Mouse (Mus musculus) 3134 (cell line): ENCODE data around the gene Trim65.
A peak's percentile ranks its signal among the peaks of the same experiment; 100 is the strongest.

ENCODE experiments used
- DNase-seq: peaks from one replicate; pipeline ENCODE4 v3.0.0-alpha.2; 2011; ENCODE audit warnings: low spot score; ENCODE audit not compliant: insufficient read length; ENCODE audit errors: extremely low read depth

Gene Trim65

DNA sequence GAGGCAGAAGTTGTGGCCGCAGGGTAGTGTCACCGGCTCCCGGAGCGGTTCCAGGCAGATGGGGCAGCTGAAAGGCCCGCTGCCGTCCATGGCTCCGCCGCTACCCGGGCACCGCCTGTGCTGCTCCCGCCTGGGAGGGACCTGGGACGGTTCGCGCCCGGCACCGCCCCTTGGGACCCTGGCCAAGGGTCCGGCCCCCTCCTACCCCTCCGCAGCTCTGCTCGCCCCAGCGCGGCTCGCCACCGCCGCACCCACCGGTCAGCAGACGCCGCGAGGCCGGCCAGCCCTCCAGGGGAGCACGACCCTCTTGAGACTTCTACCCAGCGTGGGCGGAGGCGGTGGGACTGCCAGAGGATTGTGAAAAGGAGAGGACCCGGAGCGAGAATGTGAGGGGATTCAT lies 20.8 kb downstream of the Trim65 start:
- DNase-seq, result peak; percentile 89

DNA sequence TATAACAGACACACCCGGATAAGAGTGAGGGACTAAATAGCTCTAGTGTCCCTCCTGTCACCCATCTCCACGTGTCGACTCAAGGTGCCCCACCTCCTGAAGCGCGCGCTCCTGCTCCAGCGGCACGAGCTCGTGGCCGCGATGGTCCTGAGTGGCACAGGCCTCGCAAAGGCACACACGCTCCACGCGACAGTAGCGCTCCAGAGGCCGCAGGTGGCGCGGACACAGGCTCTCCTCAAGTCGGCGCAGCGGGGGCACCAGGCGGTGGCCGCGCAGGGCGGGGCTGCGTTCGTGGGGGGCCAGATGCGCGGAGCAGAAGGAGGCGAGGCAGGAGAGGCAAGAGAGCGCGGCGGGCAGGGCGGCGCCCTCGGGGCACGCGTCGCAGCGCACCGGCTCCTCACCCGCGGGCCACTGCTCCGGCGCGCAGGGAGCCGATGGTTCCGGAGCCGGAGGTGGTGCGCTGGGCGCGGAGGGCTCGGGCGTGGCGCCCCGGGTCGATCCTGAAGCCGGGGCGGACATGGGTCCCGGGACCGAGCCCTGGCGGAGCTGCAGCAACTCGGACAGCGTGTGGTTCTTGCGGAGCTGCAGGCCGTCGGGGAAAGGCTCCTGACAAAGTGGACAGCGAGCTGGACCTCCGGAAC lies 21.4 kb downstream of the Trim65 start:
- DNase-seq, result peak; percentile 82

DNA sequence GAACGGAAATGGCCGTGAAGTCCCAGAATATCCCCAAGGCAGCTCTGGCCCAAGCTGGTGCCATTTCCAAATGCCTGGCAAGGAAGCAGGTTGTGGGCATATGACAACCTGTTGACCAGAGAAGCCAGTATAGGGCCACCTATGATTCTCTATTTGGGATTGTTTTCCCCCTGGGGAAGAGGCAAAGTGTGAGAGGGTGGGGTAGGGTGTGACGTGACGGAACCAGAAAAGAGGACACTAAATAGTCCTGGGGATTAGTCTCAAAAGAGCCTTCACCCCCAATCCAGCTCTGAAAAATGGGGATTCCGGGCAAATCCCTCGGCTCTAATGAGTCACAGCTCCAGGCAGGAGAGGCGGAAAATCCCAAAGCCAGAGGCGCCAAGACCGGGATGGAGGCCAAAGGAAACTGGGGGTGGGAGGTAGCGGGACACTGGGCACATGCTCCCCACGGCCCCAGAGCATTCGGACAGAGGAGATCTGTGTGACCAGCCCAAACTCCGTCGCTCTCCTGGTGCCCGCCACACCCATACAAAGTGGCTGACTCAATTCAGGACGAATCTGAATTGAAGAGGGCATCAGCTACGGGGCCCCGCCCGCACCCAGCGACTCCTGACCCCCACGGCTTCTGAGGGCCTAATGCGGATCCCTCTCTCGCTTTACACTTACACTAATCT lies 22.3 kb downstream of the Trim65 start:
- peak; percentile 93 for DNase-seq

DNA sequence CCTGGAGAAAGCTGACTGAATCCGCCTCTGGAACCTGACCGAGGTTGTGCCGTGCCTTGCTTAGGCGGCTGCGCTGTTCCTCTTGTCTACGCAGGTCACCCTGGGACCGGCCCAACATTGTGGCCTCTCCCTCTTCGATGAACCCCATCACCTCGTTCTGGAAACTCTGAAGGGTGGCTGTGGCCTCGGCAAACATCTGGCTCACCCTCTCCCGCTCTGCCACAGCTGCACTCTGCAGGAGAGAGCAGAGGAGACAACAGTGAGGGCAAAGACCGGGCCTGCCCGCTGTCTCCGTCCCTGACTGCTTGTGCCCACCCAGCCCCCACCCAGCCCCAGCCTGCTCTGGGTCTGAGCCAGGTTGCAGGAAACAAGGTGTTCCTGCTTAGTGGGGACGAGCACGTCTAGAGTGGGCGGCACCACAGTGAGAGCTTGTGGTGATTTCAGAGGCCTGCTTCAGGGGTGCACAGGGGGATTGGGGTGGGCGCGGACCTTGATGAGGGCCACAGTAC lies 23.1 kb downstream of the Trim65 start:
- peak; percentile 48 for DNase-seq

DNA sequence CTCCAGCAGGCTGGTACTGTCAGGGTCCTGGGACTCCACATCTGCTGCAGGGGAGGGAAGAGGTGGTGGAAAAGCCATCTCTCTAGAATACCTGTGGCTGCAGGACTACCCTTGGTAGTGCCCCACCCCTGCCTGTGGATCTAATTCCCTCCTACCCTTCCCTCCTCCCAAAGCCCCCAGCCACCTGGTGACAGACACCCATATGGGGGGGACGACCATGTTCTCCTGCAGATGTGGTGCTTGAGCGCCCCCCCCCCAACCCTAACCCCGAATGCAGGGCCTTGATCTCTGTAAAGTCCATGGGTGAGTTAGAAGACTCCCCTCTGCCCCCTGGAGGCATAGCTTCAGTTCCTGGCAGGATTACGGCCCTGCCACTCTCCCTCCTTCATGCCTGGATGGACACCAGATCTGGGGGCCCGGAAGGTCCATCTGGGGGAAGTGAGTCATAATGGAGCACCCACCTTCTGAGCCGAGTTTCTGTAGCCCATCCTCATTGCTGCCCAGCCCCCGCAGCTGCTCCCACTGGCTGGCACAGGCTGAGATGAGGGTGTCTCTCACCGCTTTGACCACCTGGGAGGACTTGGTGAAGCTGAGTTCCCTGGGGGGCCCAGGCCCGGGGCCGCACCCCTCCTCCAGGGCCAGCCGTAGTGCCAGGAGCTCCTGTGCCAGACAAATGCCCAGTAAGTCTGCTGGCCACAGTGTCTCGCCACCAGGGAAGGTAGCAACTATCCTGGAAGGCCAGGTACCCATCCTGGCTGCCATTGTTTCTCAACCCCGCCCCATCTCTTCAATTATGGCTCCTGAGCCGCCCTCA lies 23.8 kb downstream of the Trim65 start:
- DNase-seq, result peak; percentile 66

DNA sequence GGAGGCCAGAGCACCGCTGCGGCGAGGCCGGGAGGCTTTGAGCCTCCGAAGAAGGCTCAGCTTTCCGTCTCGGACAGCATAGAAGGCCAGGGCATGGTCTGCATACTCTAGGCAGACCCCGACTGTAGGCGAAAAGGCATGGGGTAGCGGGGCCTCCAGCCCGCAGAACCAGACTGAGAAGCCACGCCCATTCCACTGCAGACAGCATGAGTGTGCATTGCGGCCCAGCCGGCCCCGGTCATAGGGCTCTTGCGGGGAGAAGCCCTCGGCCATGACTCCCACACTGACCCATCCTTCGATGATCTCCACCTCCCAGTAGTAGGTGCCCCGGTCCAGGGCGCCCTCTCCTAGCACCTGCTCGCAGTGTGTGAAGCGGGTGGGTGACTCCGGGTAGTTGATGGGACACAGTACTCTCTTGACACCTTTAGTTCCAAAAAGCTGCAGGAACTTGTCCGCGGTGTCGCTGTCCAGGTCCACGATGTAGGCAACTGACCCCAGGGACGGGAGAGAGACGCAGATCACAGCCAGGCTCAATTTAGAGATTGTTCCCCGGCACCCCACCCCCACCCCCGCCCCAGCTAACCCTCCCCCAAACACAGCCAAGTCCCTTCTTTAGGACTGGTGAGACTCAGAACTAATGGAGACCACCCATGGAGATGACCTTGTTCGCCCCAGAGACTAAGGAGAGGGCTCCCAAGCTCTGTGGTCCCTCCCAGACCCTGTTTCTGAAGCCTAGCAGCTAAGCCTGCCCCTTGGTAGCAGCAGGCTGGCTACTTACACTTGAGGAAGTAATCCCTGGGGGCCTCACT lies 24.6 kb downstream of the Trim65 start:
- no peak for DNase-seq

DNA sequence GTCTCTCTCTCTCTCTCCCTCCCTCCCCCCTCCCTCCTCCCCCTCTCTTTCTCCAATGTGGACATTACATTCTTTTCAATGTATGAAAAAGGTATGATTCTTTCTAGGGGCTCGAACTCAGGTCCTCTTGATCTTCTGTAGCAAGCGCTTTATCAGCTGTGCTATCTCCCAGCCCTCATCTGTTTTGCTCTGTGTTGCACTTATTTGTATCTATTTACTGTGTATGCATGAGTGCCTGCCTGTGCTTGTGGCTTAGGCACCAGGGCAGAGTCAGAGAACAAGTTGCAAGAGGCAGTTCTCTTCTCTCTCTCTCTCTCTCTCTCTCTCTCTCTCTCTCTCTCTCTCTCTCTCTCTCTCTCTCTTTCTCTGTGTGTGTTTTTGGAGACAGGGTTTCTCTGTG lies 25.9 kb downstream of the Trim65 start:
- no peak for DNase-seq

DNA sequence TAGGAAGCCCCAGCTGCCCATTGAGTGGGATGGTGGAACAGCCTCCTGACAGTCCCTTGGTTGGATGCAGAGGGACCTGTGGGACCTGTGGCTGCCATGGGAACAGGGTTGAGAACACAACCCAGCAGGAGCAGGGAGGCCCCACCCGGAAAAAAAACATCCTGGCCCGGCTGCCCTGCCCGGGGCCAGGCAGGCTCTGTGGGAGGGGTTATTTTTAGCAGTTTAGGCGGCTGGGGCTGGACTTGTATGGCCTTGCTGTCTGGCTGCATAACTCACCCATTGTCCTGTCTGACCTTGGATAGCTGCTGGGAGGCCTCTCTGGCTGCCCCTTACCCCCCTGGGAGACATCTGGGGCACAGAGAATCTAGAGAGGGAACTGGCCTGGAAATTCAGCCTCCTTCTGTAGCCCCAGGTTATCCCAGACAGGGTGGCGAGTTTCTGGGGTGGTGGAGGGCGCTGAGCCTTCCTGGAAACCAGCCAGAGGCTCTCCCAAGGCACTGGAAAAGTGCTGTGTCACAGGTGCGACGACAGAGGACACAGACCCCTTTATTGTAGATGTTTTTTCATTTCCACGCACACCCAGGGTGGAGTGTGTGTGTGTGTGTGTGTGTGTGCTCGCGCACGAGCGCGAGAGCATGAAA lies 26.8 kb downstream of the Trim65 start:
- DNase-seq, result peak; percentile 92

DNA sequence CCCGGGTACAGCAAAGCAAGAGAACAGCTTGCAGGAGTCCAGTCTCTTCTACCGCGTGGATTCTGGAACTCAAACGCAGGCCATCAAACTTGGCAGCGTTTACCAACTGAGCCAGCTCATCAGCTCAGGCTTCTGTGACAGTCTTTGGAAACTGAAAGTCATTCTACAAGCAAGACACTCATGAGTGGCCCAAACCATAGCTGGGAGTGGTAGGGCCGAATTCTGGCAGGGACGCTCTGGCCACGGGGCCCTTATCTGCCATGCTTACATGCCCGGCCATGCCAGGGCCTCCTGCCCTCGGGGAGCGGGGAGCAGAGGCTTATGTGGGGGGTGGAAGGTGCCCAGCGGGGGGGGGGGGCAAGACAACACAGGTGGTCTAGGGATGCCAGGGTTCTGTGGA lies 27.4 kb downstream of the Trim65 start:
- no peak for DNase-seq

DNA sequence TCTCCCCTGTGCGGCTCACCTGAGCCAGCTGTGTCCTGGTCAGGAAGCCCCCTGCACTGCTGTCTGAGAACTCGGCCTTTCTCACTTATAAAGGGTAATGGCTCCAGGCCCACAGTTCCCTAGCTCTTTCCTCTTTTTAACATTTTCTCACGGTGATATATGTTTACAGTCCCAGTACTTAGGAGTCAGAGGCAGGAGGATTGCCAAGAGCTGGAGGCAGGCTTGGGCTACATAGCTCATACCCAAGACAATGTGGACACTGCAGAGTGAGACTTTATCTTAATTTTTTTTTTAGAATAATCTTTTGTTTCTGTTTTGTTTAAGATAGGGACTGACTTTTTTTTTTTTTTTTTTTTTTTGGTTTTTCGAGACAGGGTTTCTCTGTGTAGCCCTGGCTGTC lies 28.5 kb downstream of the Trim65 start:
- no peak for DNase-seq

DNA sequence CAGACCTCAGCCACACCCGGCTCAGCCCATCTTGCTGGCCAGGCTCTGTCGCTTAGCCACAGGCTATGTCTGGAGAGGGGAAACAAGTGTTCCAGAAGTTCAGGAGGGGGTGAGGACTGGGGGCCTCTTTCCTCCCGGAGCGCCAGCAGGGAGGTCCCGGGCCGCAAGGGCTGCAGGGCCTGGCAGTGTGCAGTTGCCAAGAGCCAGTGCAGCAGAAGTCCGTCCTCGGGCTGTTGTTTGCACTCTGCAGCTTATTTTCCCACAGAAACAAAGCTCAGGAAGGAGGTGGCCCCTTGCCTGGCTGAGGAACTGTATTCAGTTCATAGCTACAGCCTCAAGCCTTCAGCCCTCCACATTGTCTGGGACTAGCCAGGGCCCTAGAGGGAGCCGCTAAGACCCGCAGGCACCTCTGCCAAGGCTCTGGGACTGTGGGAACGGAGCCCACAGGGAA lies 29.0 kb downstream of the Trim65 start:
- no peak for DNase-seq

DNA sequence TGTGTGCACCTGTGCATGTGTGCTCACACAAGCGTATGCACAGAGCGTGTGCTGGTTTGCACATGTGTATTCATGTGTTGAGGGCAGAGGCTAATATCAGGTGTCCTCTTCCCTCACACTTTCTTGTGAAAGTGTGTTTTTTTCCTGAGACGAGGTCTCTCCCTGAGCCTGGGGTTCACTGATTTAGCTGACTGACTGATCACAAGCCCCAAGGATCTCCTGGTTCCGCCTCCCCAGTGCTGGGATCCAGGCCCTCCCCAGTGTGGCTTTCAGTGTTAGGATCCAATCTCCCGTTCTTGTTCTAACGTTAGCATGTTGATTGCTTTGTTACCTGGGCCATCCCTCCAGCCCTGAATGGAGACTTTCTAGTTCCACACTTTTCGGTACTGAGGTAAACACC lies 30.1 kb downstream of the Trim65 start:
- DNase-seq, result no peak

DNA sequence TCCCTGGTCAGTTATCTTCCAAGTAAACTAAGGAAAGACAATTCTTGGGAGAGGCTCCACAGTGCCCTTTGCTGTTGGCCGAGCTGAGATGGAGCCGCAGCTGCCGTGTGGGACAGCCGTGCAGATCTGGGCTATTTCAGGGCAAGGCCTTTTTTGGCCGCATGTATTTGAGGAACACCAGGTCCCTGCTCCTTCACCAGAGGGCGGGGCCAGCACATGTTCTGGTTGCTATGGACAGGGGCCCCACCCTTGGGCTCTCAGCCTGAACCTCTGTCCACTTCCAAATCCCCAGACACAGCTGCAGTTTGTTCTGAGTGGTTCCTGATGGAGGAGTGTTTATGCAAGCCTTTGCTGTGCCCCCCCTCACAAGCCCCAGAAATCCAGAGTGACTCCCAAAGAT lies 30.5 kb downstream of the Trim65 start:
- DNase-seq, result peak; percentile 62

DNA sequence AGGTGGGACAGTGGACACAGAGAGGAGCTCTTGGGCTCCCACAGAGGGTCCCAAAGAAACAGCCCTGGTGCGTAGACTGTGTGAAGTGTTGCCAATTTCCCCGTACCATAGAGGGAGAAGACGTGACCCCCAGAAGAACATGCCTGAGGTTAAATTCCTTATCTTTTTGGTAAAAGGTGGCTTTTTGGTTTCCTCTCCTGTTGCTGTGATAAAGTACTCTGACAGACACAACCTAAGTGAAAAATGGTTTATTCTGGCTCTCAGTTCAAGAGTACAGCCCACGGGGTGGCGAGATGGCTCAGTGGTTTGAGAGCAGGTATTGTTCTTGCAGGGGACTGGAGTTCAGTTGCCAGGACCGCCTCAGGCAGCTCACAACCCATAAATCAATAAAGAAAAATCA lies 31.5 kb downstream of the Trim65 start:
- no peak for DNase-seq

DNA sequence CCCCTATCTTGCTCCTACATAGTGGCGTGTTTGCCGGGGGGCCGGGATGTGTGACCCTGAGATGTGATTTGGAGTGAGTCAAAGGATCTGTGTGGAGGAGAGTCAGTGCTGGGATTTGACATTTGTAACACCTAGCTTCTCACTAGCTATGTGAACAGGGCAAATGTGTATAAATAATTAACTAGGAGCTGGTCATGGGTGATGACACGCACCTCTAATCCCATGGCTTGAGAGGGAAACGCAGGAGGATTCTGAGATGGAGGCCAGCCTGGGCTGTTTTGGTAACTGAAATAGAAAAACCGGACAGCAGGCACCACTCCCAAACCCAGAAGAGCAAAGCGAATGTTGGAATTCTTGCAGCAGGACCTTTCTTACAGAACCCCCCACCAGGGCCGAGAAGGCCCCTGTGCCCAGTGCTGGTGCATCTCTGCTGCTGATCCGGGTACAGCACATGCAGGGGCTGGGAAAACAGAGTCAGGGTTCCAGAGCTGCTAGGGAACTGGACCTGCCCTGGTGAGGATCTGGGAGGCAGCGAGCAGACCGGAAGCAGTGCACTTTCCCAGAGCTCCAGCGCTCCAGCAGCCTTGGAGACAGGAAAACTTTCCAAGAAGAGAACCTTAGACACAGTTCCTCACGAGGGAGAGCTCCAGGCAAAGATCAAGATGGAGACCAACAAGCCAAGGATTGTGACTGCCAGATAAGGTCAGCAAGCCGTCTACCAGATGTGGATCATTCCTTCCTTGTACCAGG lies 32.0 kb downstream of the Trim65 start:
- no peak for DNase-seq

DNA sequence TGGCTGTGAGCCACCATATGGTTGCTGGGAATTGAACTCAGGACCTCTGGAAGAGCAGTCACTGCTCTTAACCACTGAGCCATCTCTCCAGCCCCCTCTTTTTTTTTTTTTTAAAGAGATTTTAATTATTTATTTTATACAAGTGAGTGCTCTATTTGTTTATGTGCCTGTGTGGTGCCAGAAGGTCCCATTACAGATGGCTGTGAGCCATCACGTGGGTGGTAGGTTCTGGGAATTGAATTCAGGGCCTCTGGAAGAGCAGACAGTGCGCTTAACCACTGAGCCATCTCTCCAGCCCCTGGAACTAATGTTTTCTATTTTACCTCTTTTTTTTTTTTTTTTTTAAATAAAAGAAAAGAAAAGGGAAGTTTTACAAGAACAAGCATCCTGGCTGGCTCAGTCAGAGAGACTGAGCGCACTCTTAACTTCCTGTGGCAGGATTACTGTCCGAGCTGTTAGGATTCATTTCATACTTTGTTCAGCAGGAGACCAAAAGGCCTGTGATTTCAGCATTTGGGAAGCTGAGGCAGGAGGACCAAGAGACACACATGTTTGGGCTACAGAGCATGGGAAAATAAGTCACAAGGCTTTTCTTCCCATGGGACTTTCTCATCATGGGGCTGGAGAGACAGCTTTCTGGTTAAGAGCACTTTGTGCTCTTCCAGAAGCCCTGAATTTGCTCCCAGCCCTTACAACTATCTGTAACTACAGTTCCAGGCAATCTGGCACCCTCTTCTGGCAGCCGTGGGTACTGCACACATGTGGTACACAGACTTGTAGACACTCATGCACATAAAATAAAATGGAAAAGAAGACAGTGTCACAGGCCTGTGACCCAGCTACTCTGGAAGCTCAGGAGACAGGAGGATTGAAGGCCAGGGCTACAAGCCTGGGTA lies 34.5 kb downstream of the Trim65 start:
- DNase-seq, result no peak

DNA sequence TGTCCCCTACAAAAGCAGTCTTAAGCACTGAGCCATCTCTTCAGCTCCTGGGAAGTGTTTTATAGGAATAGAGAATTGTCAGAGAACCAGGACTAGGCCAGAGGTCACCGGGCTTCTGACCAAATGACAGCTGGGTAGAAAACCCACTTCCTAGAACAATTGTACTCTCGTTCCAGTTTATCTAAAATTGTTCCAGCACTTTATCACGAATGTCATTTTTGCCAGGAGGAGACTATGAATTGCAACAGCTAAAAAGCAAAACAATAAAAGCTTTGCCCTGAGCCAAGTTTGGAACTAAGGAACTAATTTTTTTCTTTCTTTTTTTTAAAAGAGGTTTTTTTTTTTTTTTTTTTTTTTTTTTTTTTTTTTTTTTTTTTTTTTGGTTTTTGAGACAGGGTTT lies 35.4 kb downstream of the Trim65 start:
- DNase-seq, result no peak

DNA sequence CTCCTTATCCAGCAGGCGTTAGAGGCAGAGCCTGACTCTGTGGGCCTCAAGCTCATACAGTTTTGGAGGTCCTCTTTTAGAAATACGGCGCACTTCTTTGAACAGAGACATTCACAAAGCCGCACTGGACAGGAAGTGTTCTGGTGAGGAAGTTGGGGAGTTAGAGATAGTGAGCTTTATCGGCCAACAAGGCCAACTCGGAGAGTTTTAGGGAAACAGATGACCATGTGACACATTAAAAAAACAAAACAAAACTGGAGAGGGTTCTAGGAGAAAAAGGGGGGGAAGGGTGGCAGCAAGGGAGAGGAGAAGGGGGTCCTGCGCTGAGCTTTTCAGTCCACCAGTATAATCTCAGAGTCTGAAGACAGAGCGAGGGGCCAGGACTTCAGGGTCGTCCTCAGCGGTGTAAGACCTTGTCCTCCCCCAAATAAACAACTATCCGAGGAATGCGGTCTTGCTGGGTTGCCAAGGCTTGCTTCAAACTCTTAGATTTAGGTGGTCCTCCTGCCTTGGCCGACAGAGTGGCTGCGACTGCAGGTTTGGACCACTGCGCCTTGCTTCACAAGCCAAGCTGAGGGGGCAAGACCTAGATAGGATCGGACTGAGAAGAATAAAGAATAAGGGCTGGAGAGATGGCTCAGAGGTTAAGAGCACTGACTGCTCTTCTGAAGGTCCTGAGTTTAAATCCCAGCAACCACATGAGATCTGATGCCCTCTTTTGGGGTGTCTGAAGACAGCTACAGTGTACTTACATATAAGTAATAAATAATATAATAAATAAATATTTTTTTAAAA lies 37.0 kb downstream of the Trim65 start:
- DNase-seq, result no peak
